9 mouse cellular contexts compared by ENCODE assay signal in genomic region chr14:28057885-28058860, GRCm38 (mm10).
DNase-seq lines count a peak whose midpoint lies in the region; ATAC-seq and TF ChIP-seq lines count a peak whose summit lies in the region.
"Had no signal": no experiment of that assay in that cellular context is flagged by ENCODE, and none has a peak within 500 bp of the region (broad histone marks: within the 10 kb centered on the region; RNA-seq: fewer than 3 reads in every experiment).

No protein-coding gene starts in this region.

- no peak for TF ChIP-seq CTCF in liver, postnatal 0 days (IDR thresholded peaks at IDR 0.05; ENCODE audit: low read depth)
- TF ChIP-seq CTCF in thymus, adult 2 months (IDR thresholded peaks at IDR 0.05; ENCODE audit: borderline replicate concordance, control insufficient read depth, extremely low read depth, insufficient read depth, low read length, poor library complexity), result no peak

- DNase-seq in liver, result peak; percentile 4
- no peak for DNase-seq in liver, postnatal 0 days
- DNase-seq in hindbrain, embryonic 11.5 days (ENCODE audit: low spot score), result peak; percentile 60
- peak; percentile 22 for DNase-seq in lung, postnatal 14 days
- peak; percentile 9 for DNase-seq in skeletal muscle tissue, adult 2 months (ENCODE audit: low read depth, low spot score)
- DNase-seq in thymus, postnatal 25 days, result no peak
- no peak for DNase-seq in thymus, adult 2 months

- H3K4me2 ChIP-seq in liver, postnatal 0 days (ENCODE audit: low read depth, low read length), result no peak overlapping the region
- peak overlapping the region; percentile 31 for H3K4me2 ChIP-seq in forebrain, embryonic 12.5 days
- peak overlapping the region; percentile 14 for H3K4me2 ChIP-seq in hindbrain, embryonic 11.5 days (replicated peaks; ENCODE audit: low read depth, low read length)
- H3K4me2 ChIP-seq: heart, embryonic 15.5 days had no signal

- H3K27ac ChIP-seq in liver, postnatal 0 days (ENCODE audit: low read depth), result no peak overlapping the region
- 0 out of 2 replicates have a peak overlapping the region, but pooled peaks have one; percentile 33 for H3K27ac ChIP-seq in forebrain, embryonic 12.5 days
- H3K27ac ChIP-seq in hindbrain, embryonic 11.5 days (ENCODE audit: low read depth, low read length), result peak overlapping the region; percentile 39
- H3K27ac ChIP-seq in thymus, adult 2 months (ENCODE audit: control insufficient read depth, insufficient read depth, low read length), result no peak overlapping the region
- H3K27ac ChIP-seq: heart, embryonic 15.5 days had no signal

- no peaks in the 10 kb centered on the region for H3K9me3 ChIP-seq in liver, postnatal 0 days (ENCODE audit: low read length)
- no peaks in the 10 kb centered on the region for H3K9me3 ChIP-seq in forebrain, embryonic 12.5 days
- H3K9me3 ChIP-seq in hindbrain, embryonic 11.5 days (ENCODE audit: control insufficient read depth, low read length), result no peaks in the 10 kb centered on the region
- H3K9me3 ChIP-seq: heart, embryonic 15.5 days had no signal

- 31% methylated on average over 18 of the region's 18 CpGs for WGBS in liver, postnatal 0 days (ENCODE audit: insufficient replicate concordance)
- 11% methylated on average over 18 of the region's 18 CpGs for WGBS in forebrain, embryonic 12.5 days
- 11% methylated on average over 18 of the region's 18 CpGs for WGBS in hindbrain, embryonic 11.5 days
- WGBS in thymus, adult 2 months, result 53% methylated on average over 18 of the region's 18 CpGs

- H3K9ac ChIP-seq in liver, postnatal 0 days (replicated peaks), result no peak overlapping the region
- H3K9ac ChIP-seq in forebrain, embryonic 12.5 days, result no peak overlapping the region
- no peak overlapping the region; the same call in 1 of the 2 replicates for H3K9ac ChIP-seq in hindbrain, embryonic 11.5 days (ENCODE audit: low read depth, low read length)
- H3K9ac ChIP-seq: heart, embryonic 15.5 days had no signal

- no peaks in the 10 kb centered on the region for H3K27me3 ChIP-seq in liver, postnatal 0 days (ENCODE audit: insufficient read depth, low read length)
- H3K27me3 ChIP-seq in forebrain, embryonic 12.5 days, result 0 out of 2 replicates have a peak, but pooled peaks cover 7% of the 10 kb centered on the region
- no peaks in the 10 kb centered on the region for H3K27me3 ChIP-seq in hindbrain, embryonic 11.5 days (ENCODE audit: control insufficient read depth, insufficient read depth, low read length)
- no peaks in the 10 kb centered on the region for H3K27me3 ChIP-seq in thymus, adult 2 months (ENCODE audit: control insufficient read depth, insufficient read depth, low read length)
- H3K27me3 ChIP-seq: heart, embryonic 15.5 days had no signal

- no peaks in the 10 kb centered on the region for H3K36me3 ChIP-seq in liver, postnatal 0 days (replicated peaks; ENCODE audit: insufficient read depth, low read length)
- no peaks in the 10 kb centered on the region for H3K36me3 ChIP-seq in forebrain, embryonic 12.5 days (replicated peaks)
- H3K36me3 ChIP-seq in hindbrain, embryonic 11.5 days (ENCODE audit: control insufficient read depth, insufficient read depth, low read length), result no peaks in the 10 kb centered on the region
- H3K36me3 ChIP-seq in thymus, adult 2 months (ENCODE audit: control insufficient read depth, insufficient read depth, low read length), result no peaks in the 10 kb centered on the region
- H3K36me3 ChIP-seq: heart, embryonic 15.5 days had no signal

- no peak overlapping the region for H3K4me3 ChIP-seq in liver, postnatal 0 days (ENCODE audit: low read depth, low read length)
- no peak overlapping the region for H3K4me3 ChIP-seq in forebrain, embryonic 12.5 days (replicated peaks)
- H3K4me3 ChIP-seq in hindbrain, embryonic 11.5 days (ENCODE audit: low read depth, low read length), result no peak overlapping the region
- H3K4me3 ChIP-seq in thymus, adult 2 months (ENCODE audit: control insufficient read depth, insufficient read depth, low read length), result no peak overlapping the region
- H3K4me3 ChIP-seq: heart, embryonic 15.5 days had no signal

- ATAC-seq in liver, postnatal 0 days, result no peak
- peak; percentile 89 for ATAC-seq in forebrain, embryonic 12.5 days (ENCODE audit: low FRiP score)
- ATAC-seq in hindbrain, embryonic 11.5 days (ENCODE audit: low FRiP score), result peak; percentile 89

- no peak for TF ChIP-seq POLR2A in thymus, adult 2 months (IDR thresholded peaks at IDR 0.05; ENCODE audit: control insufficient read depth, extremely low read depth, insufficient read depth, low read length, poor library complexity)

- TF ChIP-seq EP300 in liver, postnatal 0 days (IDR thresholded peaks at IDR 0.05; ENCODE audit: low read depth), result no peak

- no peaks in the 10 kb centered on the region for H3K4me1 ChIP-seq in liver, postnatal 0 days (ENCODE audit: insufficient read depth)
- H3K4me1 ChIP-seq in forebrain, embryonic 12.5 days, result peaks cover 15% of the 10 kb centered on the region
- H3K4me1 ChIP-seq in hindbrain, embryonic 11.5 days (replicated peaks; ENCODE audit: control insufficient read depth, insufficient read depth, low read length), result peaks cover 5% of the 10 kb centered on the region; the same call in 1 of the 2 replicates
- no peaks in the 10 kb centered on the region for H3K4me1 ChIP-seq in thymus, adult 2 months (replicated peaks; ENCODE audit: control insufficient read depth, insufficient read depth, low read length)

Comparison
In these comparisons a context has a peak if more than half of its experiments do, and no peak if none do; other contexts are left out.
1. DNase-seq: peak in liver (single experiment), hindbrain, embryonic 11.5 days (single experiment), lung, postnatal 14 days (single experiment) and skeletal muscle tissue, adult 2 months (single experiment); none in liver, postnatal 0 days (single experiment), thymus, postnatal 25 days (single experiment) and thymus, adult 2 months (single experiment).
2. H3K27ac ChIP-seq: peak in forebrain, embryonic 12.5 days (single experiment) and hindbrain, embryonic 11.5 days (single experiment); none in liver, postnatal 0 days (single experiment) and thymus, adult 2 months (single experiment).